Mouse (Mus musculus): ENCODE results near the gene Mettl7b. TPM values are rescaled to one million over a fixed set of nuclear protein-coding genes. Genes with fewer than 3 reads are reported as not detected.

Gene Mettl7b
- polyA plus RNA-seq, 1 experiment from 2014 or later, result not detected

GRCm38 (mm10) chr10:128917400-128917799, 43.4 kb downstream of the Mettl7b start:
- H3K36me3 ChIP-seq (ENCODE audit: control insufficient read depth, insufficient read depth, low read length), result no peaks in the 10 kb centered on the region
- ATAC-seq (ENCODE audit: low FRiP score), result no peak
- H3K9me3 ChIP-seq (ENCODE audit: control insufficient read depth, low read length), result no peaks in the 10 kb centered on the region
- no peak overlapping the region for H3K27ac ChIP-seq (ENCODE audit: low read depth, low read length)
- H3K4me2 ChIP-seq (replicated peaks; ENCODE audit: low read depth, low read length), result no peak overlapping the region
- H3K27me3 ChIP-seq (ENCODE audit: control insufficient read depth, insufficient read depth, low read length), result no peaks in the 10 kb centered on the region
- H3K4me1 ChIP-seq (replicated peaks; ENCODE audit: control insufficient read depth, insufficient read depth, low read length), result 0 out of 2 replicates have a peak, but pooled peaks cover 4% of the 10 kb centered on the region
- 88% methylated on average over 6 of the region's 6 CpGs for WGBS
- no peak overlapping the region for H3K4me3 ChIP-seq (ENCODE audit: low read depth, low read length)
- no peak for DNase-seq (ENCODE audit: low spot score)
- H3K9ac ChIP-seq (ENCODE audit: low read depth, low read length), result no peak overlapping the region

DNA sequence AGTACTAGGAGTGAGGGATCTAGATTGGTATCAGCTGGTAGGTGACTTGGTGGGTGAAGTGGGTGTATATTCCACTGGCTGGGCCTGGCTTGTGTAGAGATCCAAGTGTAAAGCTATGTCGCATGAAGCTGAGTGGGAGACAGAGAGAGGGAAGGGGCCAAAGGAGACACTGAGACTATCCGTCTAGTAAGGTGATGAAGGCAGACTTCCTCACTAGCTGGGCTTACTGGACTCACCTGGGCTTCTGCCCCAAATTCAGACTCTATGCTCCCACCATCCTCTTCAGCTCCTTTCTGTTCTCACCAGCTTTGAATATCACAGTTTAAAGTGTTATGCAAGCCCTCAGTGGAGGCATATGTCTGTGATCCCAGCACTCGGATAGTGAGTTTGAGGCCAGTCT, 44.1 kb downstream of the Mettl7b start:
- Histone ChIP-seq H3K4me3 (ENCODE audit: low read depth, low read length) (no peak overlapping the region), H3K36me3 (ENCODE audit: control insufficient read depth, insufficient read depth, low read length) (no peaks in the 10 kb centered on the region), H3K27me3 (ENCODE audit: control insufficient read depth, insufficient read depth, low read length) (no peaks in the 10 kb centered on the region), H3K4me1 (replicated peaks; ENCODE audit: control insufficient read depth, insufficient read depth, low read length) (0 out of 2 replicates have a peak, but pooled peaks cover 2% of the 10 kb centered on the region), H3K27ac (ENCODE audit: low read depth, low read length) (no peak overlapping the region), H3K4me2 (replicated peaks; ENCODE audit: low read depth, low read length) (no peak overlapping the region), H3K9ac (ENCODE audit: low read depth, low read length) (no peak overlapping the region), H3K9me3 (ENCODE audit: control insufficient read depth, low read length) (no peaks in the 10 kb centered on the region)
- WGBS, result 99% methylated on average over 3 of the region's 3 CpGs
- DNase-seq (ENCODE audit: low spot score) (no peak), ATAC-seq (ENCODE audit: low FRiP score) (no peak)

DNA sequence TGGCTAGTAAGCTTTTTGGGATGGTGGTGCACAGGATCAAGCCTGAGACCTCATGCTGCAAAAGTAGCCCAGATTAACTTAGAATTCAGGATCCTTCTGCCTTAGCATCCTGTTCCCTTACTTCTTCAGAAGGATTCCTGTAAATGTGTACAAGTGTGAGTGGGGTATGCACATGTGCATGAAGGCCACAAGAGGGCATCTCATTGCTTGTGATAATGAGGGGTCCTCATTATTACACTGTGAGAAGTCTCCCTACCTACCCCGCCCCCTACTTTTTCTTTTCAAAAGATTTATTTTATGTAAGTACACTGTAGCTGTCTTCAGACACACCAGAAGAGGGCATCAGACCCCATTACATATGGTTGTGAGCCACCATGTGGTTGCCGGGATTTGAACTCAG, 45.2 kb downstream of the Mettl7b start:
- no peak overlapping the region for H3K9ac ChIP-seq (ENCODE audit: low read depth, low read length)
- 95% methylated on average over 2 of the region's 2 CpGs for WGBS
- no peak overlapping the region for H3K27ac ChIP-seq (ENCODE audit: low read depth, low read length)
- H3K27me3 ChIP-seq (ENCODE audit: control insufficient read depth, insufficient read depth, low read length), result no peaks in the 10 kb centered on the region
- ATAC-seq (ENCODE audit: low FRiP score) (no peak), DNase-seq (ENCODE audit: low spot score) (no peak)
- H3K9me3 ChIP-seq (ENCODE audit: control insufficient read depth, low read length), result no peaks in the 10 kb centered on the region
- H3K36me3 ChIP-seq (ENCODE audit: control insufficient read depth, insufficient read depth, low read length), result no peaks in the 10 kb centered on the region
- no peak overlapping the region for H3K4me3 ChIP-seq (ENCODE audit: low read depth, low read length)
- H3K4me1 ChIP-seq (replicated peaks; ENCODE audit: control insufficient read depth, insufficient read depth, low read length), result 0 out of 2 replicates have a peak, but pooled peaks cover 2% of the 10 kb centered on the region
- no peak overlapping the region for H3K4me2 ChIP-seq (replicated peaks; ENCODE audit: low read depth, low read length)

GRCm38 (mm10) chr10:128913696-128914095, 47.1 kb downstream of the Mettl7b start:
- no peak overlapping the region for H3K4me2 ChIP-seq (replicated peaks; ENCODE audit: low read depth, low read length)
- ATAC-seq (ENCODE audit: low FRiP score), result no peak
- 0 out of 2 replicates have a peak, but pooled peaks cover 2% of the 10 kb centered on the region for H3K4me1 ChIP-seq (replicated peaks; ENCODE audit: control insufficient read depth, insufficient read depth, low read length)
- H3K27me3 ChIP-seq (ENCODE audit: control insufficient read depth, insufficient read depth, low read length), result no peaks in the 10 kb centered on the region; the same call in 1 of the 2 replicates
- H3K36me3 ChIP-seq (ENCODE audit: control insufficient read depth, insufficient read depth, low read length), result no peaks in the 10 kb centered on the region
- 77% methylated on average over 12 of the region's 12 CpGs for WGBS
- H3K9ac ChIP-seq (ENCODE audit: low read depth, low read length), result no peak overlapping the region
- no peaks in the 10 kb centered on the region for H3K9me3 ChIP-seq (ENCODE audit: control insufficient read depth, low read length)
- H3K4me3 ChIP-seq (ENCODE audit: low read depth, low read length), result no peak overlapping the region
- no peak overlapping the region for H3K27ac ChIP-seq (ENCODE audit: low read depth, low read length)
- no peak for DNase-seq (ENCODE audit: low spot score)

GRCm38 (mm10) chr10:128913219-128913618, 47.6 kb downstream of the Mettl7b start:
- H3K27me3 ChIP-seq (ENCODE audit: control insufficient read depth, insufficient read depth, low read length), result no peaks in the 10 kb centered on the region; the same call in 1 of the 2 replicates
- no peak overlapping the region for H3K27ac ChIP-seq (ENCODE audit: low read depth, low read length)
- H3K36me3 ChIP-seq (ENCODE audit: control insufficient read depth, insufficient read depth, low read length), result no peaks in the 10 kb centered on the region
- H3K9me3 ChIP-seq (ENCODE audit: control insufficient read depth, low read length), result no peaks in the 10 kb centered on the region
- ATAC-seq (ENCODE audit: low FRiP score) (peak; percentile 15; the same call in 1 of the 2 replicates), DNase-seq (ENCODE audit: low spot score) (peak; percentile 96)
- H3K4me2 ChIP-seq (replicated peaks; ENCODE audit: low read depth, low read length), result no peak overlapping the region
- no peak overlapping the region for H3K9ac ChIP-seq (ENCODE audit: low read depth, low read length)
- 0 out of 2 replicates have a peak, but pooled peaks cover 2% of the 10 kb centered on the region for H3K4me1 ChIP-seq (replicated peaks; ENCODE audit: control insufficient read depth, insufficient read depth, low read length)
- WGBS, result 7% methylated on average over 5 of the region's 5 CpGs
- H3K4me3 ChIP-seq (ENCODE audit: low read depth, low read length), result no peak overlapping the region

GRCm38 (mm10) chr10:128912791-128913190, 48.0 kb downstream of the Mettl7b start:
- no peak for DNase-seq (ENCODE audit: low spot score)
- H3K27me3 ChIP-seq (ENCODE audit: control insufficient read depth, insufficient read depth, low read length), result no peaks in the 10 kb centered on the region; the same call in 1 of the 2 replicates
- H3K9ac ChIP-seq (ENCODE audit: low read depth, low read length), result no peak overlapping the region
- no peak overlapping the region for H3K4me2 ChIP-seq (replicated peaks; ENCODE audit: low read depth, low read length)
- H3K4me1 ChIP-seq (replicated peaks; ENCODE audit: control insufficient read depth, insufficient read depth, low read length), result 0 out of 2 replicates have a peak, but pooled peaks cover 2% of the 10 kb centered on the region
- no peaks in the 10 kb centered on the region for H3K36me3 ChIP-seq (ENCODE audit: control insufficient read depth, insufficient read depth, low read length)
- H3K9me3 ChIP-seq (ENCODE audit: control insufficient read depth, low read length), result no peaks in the 10 kb centered on the region
- no peak overlapping the region for H3K4me3 ChIP-seq (ENCODE audit: low read depth, low read length)
- ATAC-seq (ENCODE audit: low FRiP score), result no peak
- H3K27ac ChIP-seq (ENCODE audit: low read depth, low read length), result no peak overlapping the region
- 81% methylated on average over 4 of the region's 4 CpGs for WGBS

GRCm38 (mm10) chr10:128912268-128912667, 48.5 kb downstream of the Mettl7b start:
- no peak for DNase-seq (ENCODE audit: low spot score)
- no peak for ATAC-seq (ENCODE audit: low FRiP score)
- no peak overlapping the region for H3K9ac ChIP-seq (ENCODE audit: low read depth, low read length)
- H3K27ac ChIP-seq (ENCODE audit: low read depth, low read length), result no peak overlapping the region
- H3K4me1 ChIP-seq (replicated peaks; ENCODE audit: control insufficient read depth, insufficient read depth, low read length), result 0 out of 2 replicates have a peak, but pooled peaks cover 2% of the 10 kb centered on the region
- H3K36me3 ChIP-seq (ENCODE audit: control insufficient read depth, insufficient read depth, low read length), result no peaks in the 10 kb centered on the region
- 81% methylated on average over 4 of the region's 4 CpGs for WGBS
- H3K27me3 ChIP-seq (ENCODE audit: control insufficient read depth, insufficient read depth, low read length), result no peaks in the 10 kb centered on the region; the same call in 1 of the 2 replicates
- no peak overlapping the region for H3K4me3 ChIP-seq (ENCODE audit: low read depth, low read length)
- H3K4me2 ChIP-seq (replicated peaks; ENCODE audit: low read depth, low read length), result no peak overlapping the region
- H3K9me3 ChIP-seq (ENCODE audit: control insufficient read depth, low read length), result no peaks in the 10 kb centered on the region

GRCm38 (mm10) chr10:128911430-128911829, 49.4 kb downstream of the Mettl7b start:
- Histone ChIP-seq H3K4me1 (replicated peaks; ENCODE audit: control insufficient read depth, insufficient read depth, low read length) (0 out of 2 replicates have a peak, but pooled peaks cover 2% of the 10 kb centered on the region), H3K4me2 (replicated peaks; ENCODE audit: low read depth, low read length) (no peak overlapping the region), H3K27me3 (ENCODE audit: control insufficient read depth, insufficient read depth, low read length) (no peaks in the 10 kb centered on the region; the same call in 1 of the 2 replicates), H3K27ac (ENCODE audit: low read depth, low read length) (no peak overlapping the region), H3K4me3 (ENCODE audit: low read depth, low read length) (no peak overlapping the region), H3K36me3 (ENCODE audit: control insufficient read depth, insufficient read depth, low read length) (no peaks in the 10 kb centered on the region), H3K9ac (ENCODE audit: low read depth, low read length) (no peak overlapping the region), H3K9me3 (ENCODE audit: control insufficient read depth, low read length) (no peaks in the 10 kb centered on the region)
- 89% methylated on average over 6 of the region's 6 CpGs for WGBS
- DNase-seq (ENCODE audit: low spot score) (no peak), ATAC-seq (ENCODE audit: low FRiP score) (no peak)

Data from hindbrain, embryonic 11.5 days (tissue).